Mouse (Mus musculus) midbrain, embryonic 10.5 days (tissue): ENCODE results near the gene Ptpro. TPM values are rescaled to one million over a fixed set of nuclear protein-coding genes. Genes with fewer than 3 reads are reported as not detected.
A peak's percentile ranks its signal among the peaks of the same experiment; 100 is the strongest.

ENCODE experiments used
- DNase-seq: peaks from one replicate; pipeline ENCODE4 v3.0.0-alpha.2; 2017; ENCODE audit warnings: low spot score
- H3K27ac ChIP-seq: fragments of 300-500 bp; sonication (generic); replicated peaks from 2 replicates; pipeline ENCODE4 v1.5.1; 2016; ENCODE audit warnings: mild to moderate bottlenecking
- H3K27me3 ChIP-seq: fragments of 300-500 bp; sonication (generic); 2 replicates; pipeline ENCODE4 v1.6.1; 2016; ENCODE audit warnings: low read depth, mild to moderate bottlenecking; ENCODE audit not compliant: poor library complexity, severe bottlenecking
- H3K36me3 ChIP-seq: fragments of 300-500 bp; sonication (generic); 2 replicates; pipeline ENCODE4 v1.6.1; 2016; ENCODE audit warnings: mild to moderate bottlenecking, moderate library complexity
- H3K4me1 ChIP-seq: fragments of 300-500 bp; sonication (generic); 2 replicates; pipeline ENCODE4 v1.6.1; 2016
- H3K4me3 ChIP-seq: fragments of 300-500 bp; sonication (generic); 2 replicates; pipeline ENCODE4 v1.5.1; 2016; ENCODE audit warnings: mild to moderate bottlenecking, moderate library complexity
- H3K9me3 ChIP-seq: fragments of 300-500 bp; sonication (generic); replicated peaks from 2 replicates; pipeline ENCODE4 v1.6.1; 2016; ENCODE audit warnings: mild to moderate bottlenecking
- WGBS: fragments of 180-500 bp; shearing (Covaris S2); methylation state at CpG from one replicate; pipeline ENCODE4 v1.1.7; 2016; 5-methylcytosine and 5-hydroxymethylcytosine counted together
- polyA plus RNA-seq: library from polyadenylated mRNA; unstranded; fragments of >200 nt; fragmentation: Nextera tagmentation; extraction: Ambion mirVana; gene quantifications from 2 replicates; pipeline ENCODE4 v1.2.1, GENCODE M21; 2016

Gene Ptpro
- polyA plus RNA-seq = 5.8 and 12.1 TPM in 2 replicates

DNA sequence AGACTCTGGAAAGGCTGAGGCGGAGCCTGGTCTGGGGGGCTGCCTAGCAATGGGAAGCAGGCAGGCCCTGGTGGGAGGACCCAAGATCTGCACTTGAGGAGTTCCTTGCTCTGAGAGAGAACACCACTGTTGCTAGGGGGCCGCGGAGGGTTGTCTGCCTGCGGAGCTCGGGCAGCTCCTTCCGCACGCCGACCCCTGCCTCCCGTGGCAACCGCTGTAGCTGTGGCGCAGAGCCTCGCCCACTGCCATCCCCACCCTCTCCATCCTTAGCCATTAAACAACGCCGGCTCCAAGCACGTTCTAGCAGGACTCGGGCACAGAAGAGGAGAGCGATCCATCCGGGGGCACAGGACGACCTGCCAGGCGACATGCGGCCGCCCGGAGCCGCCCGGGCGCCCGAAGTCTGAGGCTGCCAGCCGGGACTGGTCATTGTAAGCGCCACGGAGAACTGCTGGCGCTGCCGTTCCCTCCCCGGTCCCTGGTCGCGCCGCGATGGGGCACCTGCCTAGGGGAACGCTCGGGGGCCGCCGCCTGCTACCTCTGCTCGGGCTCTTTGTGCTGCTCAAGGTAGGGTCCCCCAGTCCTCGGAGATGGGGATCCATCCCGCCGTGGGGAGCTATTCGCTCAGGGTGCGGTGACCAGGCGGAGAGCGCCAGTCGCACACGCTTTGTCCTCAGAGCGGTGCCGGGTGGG lies at the start of gene Ptpro:
Gene Ptpro (plus strand): TSS at position 126 of the 693 bp plus-strand sequence.
- WGBS = under 1% methylated on average over 53 of the region's 53 CpGs
- peaks cover 34% of the 10 kb centered on the region for H3K27me3 ChIP-seq
- H3K27ac ChIP-seq = peak within 1 kb of the TSS; percentile 94

DNA sequence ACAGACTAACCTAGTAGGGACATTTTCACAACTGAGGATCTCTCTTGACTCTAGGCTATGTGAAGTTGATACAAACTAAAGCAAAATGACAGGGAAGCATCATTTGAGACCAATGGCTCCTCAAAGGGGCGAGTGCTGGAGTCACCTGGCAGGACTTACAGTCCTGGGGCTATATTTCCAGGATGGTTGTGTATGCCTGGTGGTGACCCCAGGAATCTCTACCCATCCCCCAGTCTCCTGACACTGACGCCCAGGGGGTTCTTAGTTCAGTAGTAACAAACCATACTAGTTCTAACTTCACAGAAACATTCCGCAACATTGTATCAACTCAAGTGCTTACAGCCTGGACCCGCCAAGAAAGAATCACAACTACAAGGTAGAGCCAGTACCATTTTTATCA lies 49.5 kb upstream of the Ptpro start:
- DNase-seq = no peak
- 93% methylated on average over 4 of the region's 4 CpGs for WGBS

More for the DNA sequence above, at the start of gene Ptpro:
- Histone ChIP-seq H3K4me3 (peak within 1 kb of the TSS; percentile 71), H3K36me3 (no peaks in the 10 kb centered on the region), H3K9me3 (no peaks in the 10 kb centered on the region), H3K4me1 (peaks cover 24% of the 10 kb centered on the region)
- DNase-seq = peak; percentile 84

GRCm38 (mm10) chr6:137205662-137206400 lies 46.3 kb upstream of the Ptpro start:
- H3K36me3 ChIP-seq = no peaks in the 10 kb centered on the region
- H3K4me3 ChIP-seq = no peak overlapping the region
- no peaks in the 10 kb centered on the region for H3K27me3 ChIP-seq
- H3K4me1 ChIP-seq = no peaks in the 10 kb centered on the region
- DNase-seq = peak; percentile 9
- H3K27ac ChIP-seq = no peak overlapping the region
- 66% methylated on average over 11 of the region's 11 CpGs for WGBS
- H3K9me3 ChIP-seq = no peaks in the 10 kb centered on the region

More for the DNA sequence above, 49.5 kb upstream of the Ptpro start:
- Histone ChIP-seq H3K9me3 (no peaks in the 10 kb centered on the region), H3K27ac (no peak overlapping the region), H3K27me3 (no peaks in the 10 kb centered on the region), H3K4me1 (no peaks in the 10 kb centered on the region), H3K4me3 (no peak overlapping the region), H3K36me3 (no peaks in the 10 kb centered on the region)

DNA sequence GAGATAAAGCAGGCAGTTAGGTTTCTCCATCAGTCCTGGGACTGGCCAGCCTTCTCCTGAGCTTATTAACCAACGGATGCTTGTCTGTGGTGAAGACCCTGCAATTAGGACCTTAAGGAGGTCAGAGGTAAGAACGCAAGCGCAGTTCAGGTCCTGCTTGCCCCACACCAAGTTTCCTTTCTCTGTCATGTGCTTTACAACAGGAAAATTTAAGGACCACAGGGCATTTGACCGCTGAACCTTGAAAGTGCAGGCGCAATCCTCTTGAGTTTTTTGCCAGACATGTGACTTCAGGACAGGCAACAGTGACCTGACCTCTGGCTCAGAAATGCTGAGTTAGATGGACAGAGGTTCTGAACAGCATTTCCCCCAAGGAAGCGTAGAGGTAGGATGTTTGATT lies 45.0 kb upstream of the Ptpro start:
- no peaks in the 10 kb centered on the region for H3K36me3 ChIP-seq
- no peaks in the 10 kb centered on the region for H3K27me3 ChIP-seq
- no peaks in the 10 kb centered on the region for H3K4me1 ChIP-seq
- H3K9me3 ChIP-seq = no peaks in the 10 kb centered on the region
- H3K27ac ChIP-seq = no peak overlapping the region
- peak; percentile 4 for DNase-seq
- 94% methylated on average over 6 of the region's 6 CpGs for WGBS
- H3K4me3 ChIP-seq = no peak overlapping the region

DNA sequence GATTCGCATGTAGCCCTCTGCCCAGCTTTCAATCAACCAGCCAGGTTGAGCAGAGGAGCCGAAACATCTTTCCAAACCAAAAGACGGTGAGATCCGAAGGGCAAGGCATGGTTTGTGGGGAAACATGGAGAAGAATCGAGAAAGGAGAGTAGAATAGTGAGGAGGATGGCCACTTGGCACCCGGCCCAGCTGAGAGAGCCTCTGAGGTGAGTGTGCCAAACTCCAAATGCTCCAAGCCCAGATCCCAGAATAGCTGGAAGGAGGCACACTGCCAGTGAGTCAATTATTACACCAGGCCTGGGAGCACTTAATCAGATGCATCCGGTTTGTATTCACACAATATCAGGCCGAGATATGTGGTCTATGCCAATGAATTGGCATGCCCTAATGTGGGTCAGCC lies 42.1 kb upstream of the Ptpro start:
- H3K4me3 ChIP-seq = no peak overlapping the region
- 91% methylated on average over 8 of the region's 8 CpGs for WGBS
- H3K27ac ChIP-seq = no peak overlapping the region
- H3K9me3 ChIP-seq = no peaks in the 10 kb centered on the region
- H3K36me3 ChIP-seq = no peaks in the 10 kb centered on the region
- H3K27me3 ChIP-seq = no peaks in the 10 kb centered on the region
- H3K4me1 ChIP-seq = no peaks in the 10 kb centered on the region
- peak; percentile 1 for DNase-seq

DNA sequence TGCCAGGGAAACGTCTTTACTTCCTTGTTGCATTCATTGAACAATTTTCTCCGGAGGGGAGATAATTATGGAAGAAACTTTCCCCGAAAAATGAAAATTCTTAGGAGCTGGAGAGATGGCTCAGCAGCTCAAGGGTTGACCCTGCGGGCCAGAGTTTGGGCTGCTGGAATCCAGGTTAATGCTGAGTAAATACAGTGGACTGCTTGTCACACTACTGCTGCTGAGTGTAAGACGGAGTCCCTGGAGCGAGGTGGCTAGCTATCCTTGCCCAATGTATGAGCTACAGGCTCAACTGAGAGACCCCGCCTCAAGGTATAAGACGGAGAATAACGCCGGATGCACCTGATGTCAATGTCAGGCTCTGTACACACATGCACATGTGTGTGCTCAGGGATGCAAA lies 41.1 kb upstream of the Ptpro start:
- 93% methylated on average over 10 of the region's 10 CpGs for WGBS

DNA sequence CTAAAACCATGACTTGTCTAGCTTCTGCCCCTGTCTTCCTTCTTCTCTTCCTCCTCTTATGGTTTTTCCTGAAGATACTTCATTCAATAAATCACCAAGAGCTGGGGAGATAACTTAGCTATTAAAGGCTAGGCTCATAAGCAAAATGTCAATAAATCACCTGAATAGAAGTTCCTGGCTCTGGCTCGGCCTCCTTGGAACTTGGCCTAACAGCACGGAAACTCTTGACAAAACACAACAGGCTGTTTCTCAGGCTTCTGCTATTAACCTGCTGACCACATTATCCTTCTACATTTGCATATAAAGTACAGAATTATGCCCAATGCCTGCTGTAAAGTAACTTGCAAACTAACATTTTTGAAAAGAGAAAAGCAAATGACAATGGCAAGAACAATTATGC lies 40.7 kb upstream of the Ptpro start:
- DNase-seq = no peak
- no peak overlapping the region for H3K4me3 ChIP-seq
- H3K27ac ChIP-seq = no peak overlapping the region
- no peaks in the 10 kb centered on the region for H3K27me3 ChIP-seq
- H3K36me3 ChIP-seq = no peaks in the 10 kb centered on the region
- 92% methylated on average over 2 of the region's 2 CpGs for WGBS
- H3K9me3 ChIP-seq = no peaks in the 10 kb centered on the region
- no peaks in the 10 kb centered on the region for H3K4me1 ChIP-seq

More for the DNA sequence above, 41.1 kb upstream of the Ptpro start:
- Histone ChIP-seq H3K9me3 (no peaks in the 10 kb centered on the region), H3K36me3 (no peaks in the 10 kb centered on the region), H3K27ac (no peak overlapping the region), H3K27me3 (no peaks in the 10 kb centered on the region), H3K4me3 (no peak overlapping the region), H3K4me1 (no peaks in the 10 kb centered on the region)
- no peak for DNase-seq

DNA sequence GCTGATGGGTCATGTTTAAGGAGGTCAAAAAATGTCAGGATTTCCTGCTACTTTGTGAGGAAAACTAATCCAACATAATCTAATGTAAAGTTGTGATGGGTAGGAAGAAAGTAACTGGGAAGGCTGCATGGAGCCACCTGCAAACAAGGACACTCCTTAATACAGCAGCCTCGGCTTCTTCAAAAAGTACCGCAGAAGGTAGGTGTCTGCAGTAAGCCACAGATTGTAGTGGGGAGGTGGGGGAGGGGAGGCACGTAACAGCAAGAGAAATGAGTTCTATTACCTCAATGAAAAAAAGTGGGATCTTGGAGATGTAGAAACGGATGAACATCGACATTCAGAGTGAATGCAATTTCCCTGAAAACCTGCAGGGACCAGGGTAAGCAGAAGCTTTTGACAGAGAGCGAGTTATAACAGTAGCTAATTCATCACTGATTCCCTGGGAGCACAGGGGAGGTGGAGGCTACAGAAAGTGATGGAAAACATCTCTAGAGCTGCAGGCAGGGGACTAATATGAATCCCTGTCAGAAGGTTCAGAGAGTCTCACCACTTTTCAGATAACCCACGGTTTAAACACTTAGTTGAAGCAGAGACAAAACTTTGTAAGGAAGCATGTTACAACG lies 34.2 kb upstream of the Ptpro start:
- H3K27ac ChIP-seq = no peak overlapping the region
- H3K4me1 ChIP-seq = no peaks in the 10 kb centered on the region
- no peaks in the 10 kb centered on the region for H3K27me3 ChIP-seq
- H3K36me3 ChIP-seq = no peaks in the 10 kb centered on the region
- no peaks in the 10 kb centered on the region for H3K9me3 ChIP-seq
- DNase-seq = no peak
- WGBS = 85% methylated on average over 8 of the region's 8 CpGs
- H3K4me3 ChIP-seq = no peak overlapping the region

DNA sequence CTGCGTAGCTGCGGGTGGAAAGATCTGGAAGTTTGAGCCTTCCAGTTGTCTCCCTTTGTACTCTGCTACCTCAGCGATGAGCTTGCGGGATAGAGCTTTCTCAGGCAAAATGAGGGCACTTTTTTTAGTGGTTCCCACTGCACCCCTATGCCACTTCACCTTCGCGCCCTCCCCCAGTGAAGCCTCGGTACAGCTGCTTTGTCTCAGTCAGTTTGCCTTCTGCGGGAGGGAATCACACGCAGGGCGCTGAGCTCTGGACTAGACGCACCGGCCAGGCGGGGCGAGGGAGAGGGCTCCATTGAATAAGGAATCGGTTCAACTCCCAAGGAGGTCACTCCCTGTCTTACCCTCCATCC lies 746 bp downstream of the Ptpro start:
- Histone ChIP-seq H3K4me3 (peak overlapping the region; percentile 71), H3K27me3 (peaks cover 34% of the 10 kb centered on the region), H3K27ac (peak overlapping the region; percentile 94), H3K4me1 (peaks cover 24% of the 10 kb centered on the region), H3K36me3 (no peaks in the 10 kb centered on the region), H3K9me3 (no peaks in the 10 kb centered on the region)
- peak; percentile 68 for DNase-seq
- WGBS = under 1% methylated on average over 15 of the region's 15 CpGs

DNA sequence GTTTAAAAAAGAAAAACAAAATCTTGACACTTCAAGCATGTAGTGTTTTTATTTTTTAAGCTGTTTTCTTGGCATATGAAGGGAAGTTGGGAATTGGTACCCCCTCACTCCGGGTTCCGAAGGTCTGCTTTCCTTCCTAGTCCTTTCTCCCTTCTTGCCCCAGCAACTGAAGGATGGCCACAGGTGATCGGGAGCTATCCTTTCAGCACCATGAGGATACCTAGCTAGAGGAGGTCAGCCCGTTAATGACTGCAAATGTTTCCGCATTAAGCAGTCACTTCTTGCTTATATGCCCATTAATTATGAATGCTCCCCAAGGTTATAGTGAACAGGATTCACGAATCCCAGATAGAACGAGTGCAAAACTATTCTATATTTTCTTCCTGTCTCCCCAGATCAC lies 1.3 kb downstream of the Ptpro start:
- WGBS = 16% methylated on average over 7 of the region's 7 CpGs

GRCm38 (mm10) chr6:137261033-137261432 lies 8.9 kb downstream of the Ptpro start:
- Histone ChIP-seq H3K36me3 (no peaks in the 10 kb centered on the region), H3K27me3 (no peaks in the 10 kb centered on the region), H3K9me3 (peaks cover 4% of the 10 kb centered on the region), H3K4me3 (no peak overlapping the region), H3K4me1 (peaks cover 9% of the 10 kb centered on the region; the same call in 1 of the 2 replicates), H3K27ac (no peak overlapping the region)
- 100% methylated on average over 1 of the region's 1 CpGs for WGBS
- DNase-seq = no peak

More for the DNA sequence above, 1.3 kb downstream of the Ptpro start:
- Histone ChIP-seq H3K9me3 (no peaks in the 10 kb centered on the region), H3K4me1 (peaks cover 24% of the 10 kb centered on the region), H3K36me3 (no peaks in the 10 kb centered on the region), H3K4me3 (peak overlapping the region; percentile 71), H3K27me3 (peaks cover 34% of the 10 kb centered on the region), H3K27ac (no peak overlapping the region)
- DNase-seq = no peak

DNA sequence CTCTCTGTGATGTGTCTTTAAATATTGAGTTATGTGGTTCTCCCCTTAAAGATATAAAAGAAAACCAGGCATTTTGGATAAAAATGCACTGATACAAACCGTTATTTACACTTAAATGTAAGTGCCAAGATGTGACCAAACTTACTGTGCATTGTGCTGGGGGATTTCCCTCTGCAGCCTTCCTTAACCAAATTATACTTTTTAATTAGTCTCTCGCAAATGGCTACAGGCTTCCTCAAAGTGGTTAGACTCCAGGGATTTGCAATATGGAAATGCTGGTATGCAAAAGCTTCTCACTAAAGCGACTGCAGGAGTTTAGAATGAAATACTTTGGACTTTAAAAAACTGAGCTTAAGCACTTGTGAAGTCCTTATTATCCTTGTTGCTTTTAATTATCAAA lies 10.0 kb downstream of the Ptpro start:
- no peaks in the 10 kb centered on the region for H3K36me3 ChIP-seq

DNA sequence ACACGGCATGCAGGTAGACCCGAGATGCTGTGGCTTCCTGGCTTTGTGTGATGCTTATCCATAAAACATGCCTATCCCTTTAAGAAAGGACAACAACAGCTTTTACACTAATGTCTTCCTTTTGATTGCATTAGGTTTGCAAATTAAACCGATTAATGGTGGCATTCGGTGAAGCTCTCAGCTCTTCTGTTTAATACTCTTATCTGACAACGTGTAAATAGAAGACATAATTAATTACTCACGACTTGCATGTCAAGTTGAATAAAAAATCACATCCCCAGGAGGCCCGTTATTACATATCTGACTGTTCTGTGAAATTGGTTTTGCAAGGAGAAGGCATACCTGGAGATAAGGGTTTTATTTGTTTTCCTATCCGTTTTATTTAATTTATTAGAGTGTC lies 15.9 kb downstream of the Ptpro start:
- no peak for DNase-seq
- no peak overlapping the region for H3K4me3 ChIP-seq
- H3K27me3 ChIP-seq = no peaks in the 10 kb centered on the region
- 89% methylated on average over 8 of the region's 8 CpGs for WGBS
- no peak overlapping the region for H3K27ac ChIP-seq
- H3K9me3 ChIP-seq = no peaks in the 10 kb centered on the region
- H3K36me3 ChIP-seq = no peaks in the 10 kb centered on the region
- peaks cover 13% of the 10 kb centered on the region; the same call in 1 of the 2 replicates for H3K4me1 ChIP-seq

More for the DNA sequence above, 10.0 kb downstream of the Ptpro start:
- Histone ChIP-seq H3K4me1 (peaks cover 9% of the 10 kb centered on the region; the same call in 1 of the 2 replicates), H3K4me3 (no peak overlapping the region), H3K27me3 (no peaks in the 10 kb centered on the region), H3K27ac (no peak overlapping the region; the same call in 1 of the 2 replicates), H3K9me3 (peaks cover 4% of the 10 kb centered on the region)
- WGBS = 63% methylated on average over 3 of the region's 3 CpGs
- no peak for DNase-seq
